Mouse (Mus musculus) limb, embryonic 14.5 days (tissue): ENCODE measurements at regions not wholly inside any gene's neighbourhood (a gene's known extent, or its start where the extent isn't known, plus 50 kb on each side); places are given as distances from the start of the nearest gene placed in this dataset.

Source experiments
- ATAC-seq: fragments of 200-750 bp; cut with Nextera tagmentation; 2 replicates; pipeline ENCODE4 v1.8.0; 2017; ENCODE audit warnings: low read depth, moderate number of reproducible peaks, moderate TSS enrichment; ENCODE audit not compliant: low FRiP score
- DNase-seq: peaks from one replicate; pipeline ENCODE4 v3.0.0-alpha.2; 2015; ENCODE audit warnings: low spot score
- H3K27ac ChIP-seq: fragments of 300-500 bp; sonication (generic); replicated peaks from 2 replicates; pipeline ENCODE4 v1.5.1; 2014; ENCODE audit warnings: low read depth, mild to moderate bottlenecking, low read length, moderate library complexity, mixed read lengths
- H3K27me3 ChIP-seq: fragments of 300-500 bp; sonication (generic); 2 replicates; pipeline ENCODE4 v1.6.1; 2014; ENCODE audit warnings: low read length, mixed read lengths; ENCODE audit not compliant: control insufficient read depth, insufficient read depth
- H3K36me3 ChIP-seq: fragments of 300-500 bp; sonication (generic); 2 replicates; pipeline ENCODE4 v1.6.1; 2014; ENCODE audit warnings: mild to moderate bottlenecking, low read length, moderate library complexity, mixed read lengths; ENCODE audit not compliant: control insufficient read depth, insufficient read depth
- H3K4me1 ChIP-seq: fragments of 300-500 bp; sonication (generic); 2 replicates; pipeline ENCODE4 v1.6.1; 2014; ENCODE audit warnings: antibody characterized with exemption, low read length, mixed read lengths; ENCODE audit not compliant: control insufficient read depth, insufficient read depth
- H3K4me2 ChIP-seq: fragments of 300-500 bp; sonication (generic); replicated peaks from 2 replicates; pipeline ENCODE4 v1.6.1; 2014; ENCODE audit warnings: low read depth, mild to moderate bottlenecking, low read length, moderate library complexity; ENCODE audit not compliant: severe bottlenecking
- H3K4me3 ChIP-seq: fragments of 300-500 bp; sonication (generic); replicated peaks from 2 replicates; pipeline ENCODE4 v1.5.1; 2014; ENCODE audit warnings: low read length
- H3K9ac ChIP-seq: fragments of 300-500 bp; sonication (generic); 2 replicates; pipeline ENCODE4 v1.6.1; 2014; ENCODE audit warnings: mild to moderate bottlenecking, low read depth, low read length, moderate library complexity; ENCODE audit not compliant: severe bottlenecking
- H3K9me3 ChIP-seq: fragments of 300-500 bp; sonication (generic); 2 replicates; pipeline ENCODE4 v1.6.1; 2016; ENCODE audit warnings: low read length; ENCODE audit not compliant: control insufficient read depth
- POLR2A ChIP-seq: fragments of 200-500 bp; IDR thresholded peaks from 2 replicates; pipeline ENCODE4 v1.8.0; 2012; ENCODE audit warnings: inconsistent platforms, mild to moderate bottlenecking, moderate library complexity, borderline replicate concordance; ENCODE audit not compliant: insufficient read depth, insufficient read length; ENCODE audit errors: extremely low read depth
- WGBS: fragments of 180-500 bp; shearing (Covaris S2); extraction: QIAGEN DNeasy Blood & Tissue Kit; methylation state at CpG from one replicate; pipeline ENCODE4 v1.1.7; 2014; 5-methylcytosine and 5-hydroxymethylcytosine counted together

DNA sequence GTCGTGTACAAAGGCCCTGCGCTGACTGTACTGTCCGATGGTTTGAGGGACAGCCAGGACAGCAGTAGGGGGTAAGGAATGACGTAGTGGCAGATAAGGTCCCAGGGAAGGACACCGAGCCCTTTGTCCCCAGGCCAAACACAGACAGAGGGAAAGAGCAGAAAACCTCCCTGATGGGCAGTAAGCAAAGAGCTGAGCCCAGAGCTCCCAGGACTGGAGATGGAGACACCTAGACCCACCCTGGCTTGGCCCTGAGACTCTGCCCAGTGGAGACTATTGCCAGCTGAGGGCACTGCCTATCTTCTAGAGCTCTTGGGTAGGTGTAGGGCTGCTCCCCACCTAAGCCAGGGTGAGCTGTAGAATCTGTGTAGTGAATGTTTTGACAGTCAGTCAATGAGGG, 116.5 kb upstream of the 1600014C23Rik start:
- TF ChIP-seq POLR2A = no peak
- Histone ChIP-seq H3K9me3 (peaks cover 4% of the 10 kb centered on the region; the same call in 1 of the 2 replicates), H3K27me3 (no peaks in the 10 kb centered on the region), H3K9ac (no peak overlapping the region), H3K4me3 (no peak overlapping the region), H3K36me3 (no peaks in the 10 kb centered on the region), H3K27ac (no peak overlapping the region), H3K4me1 (peaks cover under 1% of the 10 kb centered on the region; the same call in 1 of the 2 replicates), H3K4me2 (no peak overlapping the region)
- no peak for DNase-seq
- no peak for ATAC-seq
- WGBS = 87% methylated on average over 5 of the region's 5 CpGs

DNA sequence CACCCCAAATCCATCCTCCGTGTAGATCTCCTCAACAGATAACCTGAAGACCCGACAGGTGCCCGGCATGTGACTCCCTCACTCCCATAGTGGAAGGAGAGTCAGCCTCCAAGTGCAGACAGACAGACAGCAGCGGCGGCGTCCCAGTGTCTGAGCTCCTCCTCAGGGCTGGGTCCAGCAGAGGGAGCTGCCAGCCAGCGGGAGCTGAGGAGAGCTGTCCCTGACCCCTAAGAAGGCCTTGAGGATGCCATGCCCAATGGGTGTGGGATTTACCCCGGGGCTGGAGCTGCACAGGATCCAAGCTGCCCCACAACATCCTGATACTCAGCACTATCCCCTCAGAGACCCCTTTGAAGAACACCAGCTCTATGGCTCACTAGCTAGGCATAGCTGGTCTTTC, 115.0 kb upstream of the 1600014C23Rik start:
- no peaks in the 10 kb centered on the region for H3K4me1 ChIP-seq
- no peaks in the 10 kb centered on the region for H3K27me3 ChIP-seq
- no peak overlapping the region for H3K4me3 ChIP-seq
- H3K36me3 ChIP-seq = no peaks in the 10 kb centered on the region
- TF ChIP-seq POLR2A = no peak
- no peak for ATAC-seq
- 21% methylated on average over 8 of the region's 8 CpGs for WGBS
- DNase-seq = no peak
- peaks cover 4% of the 10 kb centered on the region; the same call in 1 of the 2 replicates for H3K9me3 ChIP-seq
- no peak overlapping the region for H3K4me2 ChIP-seq
- no peak overlapping the region for H3K27ac ChIP-seq
- no peak overlapping the region for H3K9ac ChIP-seq

DNA sequence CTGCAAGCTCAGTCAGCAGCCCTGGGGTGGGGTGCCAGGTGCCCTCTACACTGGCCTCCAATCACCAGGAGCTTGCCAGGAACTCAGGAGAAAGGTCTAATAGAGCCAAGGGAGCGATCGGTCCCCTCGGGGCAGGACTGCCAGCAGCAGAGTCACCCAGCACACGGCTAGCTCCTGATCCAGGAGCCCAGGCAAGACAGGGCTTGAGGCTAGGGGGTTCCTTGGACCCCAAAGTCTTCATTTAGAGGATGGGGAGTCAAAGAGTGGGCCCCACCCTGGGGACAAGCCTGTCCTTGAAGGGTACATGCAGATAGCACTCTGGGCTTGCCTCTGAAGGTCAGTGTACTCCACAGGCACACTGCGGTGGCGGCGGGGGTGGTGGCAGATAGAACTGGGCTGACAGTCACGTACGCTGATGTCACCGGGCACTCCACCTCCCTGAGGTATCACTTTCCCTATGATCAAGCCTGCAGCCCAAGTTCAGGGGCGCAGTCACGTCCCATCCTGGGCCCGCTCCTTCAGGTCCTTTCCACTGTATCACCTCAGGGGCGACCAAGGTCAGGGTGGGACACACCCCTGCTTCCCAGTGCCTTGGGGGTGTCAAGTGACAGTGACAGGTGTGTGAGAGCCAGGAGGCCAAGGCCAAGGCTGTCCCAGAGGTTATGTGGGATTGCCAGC, 114.2 kb upstream of the 1600014C23Rik start:
- no peak for ATAC-seq
- DNase-seq = no peak
- no peaks in the 10 kb centered on the region for H3K36me3 ChIP-seq
- TF ChIP-seq POLR2A = no peak
- H3K27me3 ChIP-seq = no peaks in the 10 kb centered on the region
- H3K4me1 ChIP-seq = no peaks in the 10 kb centered on the region
- H3K4me2 ChIP-seq = no peak overlapping the region
- no peak overlapping the region for H3K27ac ChIP-seq
- H3K9ac ChIP-seq = no peak overlapping the region
- no peak overlapping the region for H3K4me3 ChIP-seq
- WGBS = 88% methylated on average over 14 of the region's 14 CpGs
- peaks cover 4% of the 10 kb centered on the region; the same call in 1 of the 2 replicates for H3K9me3 ChIP-seq

DNA sequence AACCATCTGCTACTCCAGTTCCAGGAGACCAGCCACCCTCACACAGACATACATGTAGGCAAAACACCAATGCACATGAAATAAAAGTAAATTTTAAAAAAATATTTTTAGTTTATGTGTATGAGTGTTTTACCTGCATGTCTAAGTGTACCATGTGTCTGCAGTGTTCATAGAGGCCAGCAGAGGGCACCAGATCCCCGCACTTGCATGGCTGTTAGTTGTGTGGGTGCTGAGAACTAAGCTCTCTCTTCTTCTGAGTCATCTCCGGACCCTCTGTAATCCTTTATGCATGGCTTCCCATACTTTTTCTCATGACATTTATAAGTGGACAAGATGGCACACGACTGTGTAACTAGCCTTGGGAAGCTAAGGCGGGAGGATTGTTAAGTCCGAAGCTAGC, 112.2 kb upstream of the 1600014C23Rik start:
- no peak for ATAC-seq
- H3K27ac ChIP-seq = no peak overlapping the region
- no peaks in the 10 kb centered on the region for H3K4me1 ChIP-seq
- no peaks in the 10 kb centered on the region for H3K27me3 ChIP-seq
- no peak for TF ChIP-seq POLR2A
- H3K9ac ChIP-seq = no peak overlapping the region
- no peak overlapping the region for H3K4me2 ChIP-seq
- H3K36me3 ChIP-seq = no peaks in the 10 kb centered on the region
- H3K9me3 ChIP-seq = peaks cover 4% of the 10 kb centered on the region; the same call in 1 of the 2 replicates
- 84% methylated on average over 5 of the region's 5 CpGs for WGBS
- no peak for DNase-seq
- H3K4me3 ChIP-seq = no peak overlapping the region

DNA sequence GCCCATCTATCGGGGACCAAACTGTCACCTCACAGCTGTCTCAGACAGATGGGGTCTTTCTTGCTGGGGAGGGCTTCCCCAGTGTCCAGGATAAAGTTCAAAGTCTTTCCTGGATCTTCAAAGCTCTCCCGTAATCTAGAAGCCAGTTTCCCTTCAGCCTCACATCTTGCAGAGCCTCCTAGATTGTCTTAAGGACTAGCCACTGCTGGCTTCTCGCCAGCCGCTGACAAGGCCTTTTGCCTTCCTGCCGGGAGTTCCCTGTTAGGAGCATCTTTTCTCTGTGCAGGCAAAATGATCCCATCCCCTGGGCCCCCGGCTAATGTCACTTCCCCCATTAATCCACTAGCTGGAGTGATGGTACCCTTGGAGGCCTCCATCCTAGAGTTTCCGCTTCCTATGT, 103.1 kb upstream of the 1600014C23Rik start:
- no peak overlapping the region for H3K4me2 ChIP-seq
- H3K27ac ChIP-seq = no peak overlapping the region
- H3K9ac ChIP-seq = no peak overlapping the region
- H3K4me3 ChIP-seq = no peak overlapping the region
- 0 out of 2 replicates have a peak, but pooled peaks cover 6% of the 10 kb centered on the region for H3K4me1 ChIP-seq
- H3K36me3 ChIP-seq = no peaks in the 10 kb centered on the region
- H3K9me3 ChIP-seq = no peaks in the 10 kb centered on the region
- no peaks in the 10 kb centered on the region for H3K27me3 ChIP-seq
- 63% methylated on average over 7 of the region's 7 CpGs for WGBS
- DNase-seq (no peak), ATAC-seq (no peak)
- TF ChIP-seq POLR2A = no peak
